Mouse (Mus musculus): ENCODE data around the gene Ptpn11.

Ptpn11 gene

GRCm38 (mm10) chr5:121126051-121126450, 65.1 kb downstream of the Ptpn11 start:
- no peak for DNase-seq (ENCODE audit: low read depth, low spot score)

DNA sequence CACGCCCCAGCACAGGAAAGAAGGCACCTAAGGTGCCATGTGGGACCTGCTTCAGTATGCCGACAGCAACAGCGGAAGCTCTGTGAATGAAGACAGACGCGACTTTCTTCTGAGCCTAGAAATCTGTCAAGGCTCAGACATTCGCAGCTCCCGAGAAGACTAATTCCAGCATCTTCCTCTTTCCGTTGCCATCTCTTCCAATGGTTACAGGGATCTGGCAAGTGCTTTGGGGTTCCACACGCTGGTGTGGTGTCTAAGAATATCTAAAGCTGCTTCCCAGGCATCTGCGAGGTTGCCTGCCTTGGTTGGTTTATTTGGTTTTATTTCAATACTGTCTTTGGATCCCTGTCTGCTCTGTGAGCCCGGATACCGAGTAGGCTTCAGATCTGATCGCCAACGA, 65.6 kb downstream of the Ptpn11 start:
- DNase-seq (ENCODE audit: low read depth, low spot score) = no peak

GRCm38 (mm10) chr5:121124208-121125185, 66.7 kb downstream of the Ptpn11 start:
- DNase-seq (ENCODE audit: low read depth, low spot score) = no peak

GRCm38 (mm10) chr5:121123399-121123798, 67.8 kb downstream of the Ptpn11 start:
- DNase-seq (ENCODE audit: low read depth, low spot score) = no peak

DNA sequence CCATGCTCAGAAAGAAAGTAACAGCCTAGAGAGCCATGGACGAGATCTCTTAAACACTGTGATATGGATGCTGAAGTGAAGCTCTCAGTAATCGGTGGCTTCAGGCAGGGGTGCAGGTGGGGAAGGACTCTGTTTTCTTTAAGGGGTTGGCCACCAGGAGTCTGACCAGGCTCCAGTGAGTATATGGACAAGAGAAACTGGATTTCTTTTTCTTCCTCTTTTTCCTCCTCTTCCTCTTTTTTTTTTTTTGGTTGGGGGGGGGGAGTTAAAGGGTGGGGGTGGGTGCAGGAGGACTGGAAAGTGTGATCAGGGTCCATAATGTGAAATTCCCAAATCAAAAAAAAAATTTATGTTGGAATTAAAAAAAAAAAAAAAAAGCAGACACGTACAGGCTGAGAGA, 68.6 kb downstream of the Ptpn11 start:
- no peak for DNase-seq (ENCODE audit: low read depth, low spot score)

- no peak for DNase-seq (ENCODE audit: low read depth, low spot score)
Measured at GRCm38 (mm10) chr5:121122036-121122435, 69.2 kb downstream of the Ptpn11 start.

- DNase-seq (ENCODE audit: low read depth, low spot score) = no peak
Measured at GRCm38 (mm10) chr5:121119331-121120034, 71.7 kb downstream of the Ptpn11 start.

DNA sequence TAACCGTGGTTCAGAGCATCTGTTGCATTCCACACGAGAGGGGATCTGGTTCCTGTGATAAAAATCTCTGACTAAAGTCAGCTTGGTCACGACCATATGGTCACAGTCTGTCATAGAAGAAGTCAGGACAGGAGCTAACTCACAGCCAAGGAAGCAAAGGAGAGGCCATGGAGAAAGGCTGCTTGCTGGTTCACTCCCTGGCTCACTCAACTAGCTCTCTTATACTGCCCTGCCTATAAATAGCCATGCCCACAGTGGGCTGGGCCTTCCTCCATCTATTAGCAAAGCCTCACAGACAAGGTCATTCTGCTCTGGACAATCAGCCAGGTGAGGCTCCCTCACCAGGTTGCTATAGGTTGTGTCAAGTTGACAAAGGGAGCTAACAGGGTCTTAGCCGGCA, 72.9 kb downstream of the Ptpn11 start:
- no peak for DNase-seq (ENCODE audit: low read depth, low spot score)

GRCm38 (mm10) chr5:121116941-121117340, 74.3 kb downstream of the Ptpn11 start:
- no peak for DNase-seq (ENCODE audit: low read depth, low spot score)

DNA sequence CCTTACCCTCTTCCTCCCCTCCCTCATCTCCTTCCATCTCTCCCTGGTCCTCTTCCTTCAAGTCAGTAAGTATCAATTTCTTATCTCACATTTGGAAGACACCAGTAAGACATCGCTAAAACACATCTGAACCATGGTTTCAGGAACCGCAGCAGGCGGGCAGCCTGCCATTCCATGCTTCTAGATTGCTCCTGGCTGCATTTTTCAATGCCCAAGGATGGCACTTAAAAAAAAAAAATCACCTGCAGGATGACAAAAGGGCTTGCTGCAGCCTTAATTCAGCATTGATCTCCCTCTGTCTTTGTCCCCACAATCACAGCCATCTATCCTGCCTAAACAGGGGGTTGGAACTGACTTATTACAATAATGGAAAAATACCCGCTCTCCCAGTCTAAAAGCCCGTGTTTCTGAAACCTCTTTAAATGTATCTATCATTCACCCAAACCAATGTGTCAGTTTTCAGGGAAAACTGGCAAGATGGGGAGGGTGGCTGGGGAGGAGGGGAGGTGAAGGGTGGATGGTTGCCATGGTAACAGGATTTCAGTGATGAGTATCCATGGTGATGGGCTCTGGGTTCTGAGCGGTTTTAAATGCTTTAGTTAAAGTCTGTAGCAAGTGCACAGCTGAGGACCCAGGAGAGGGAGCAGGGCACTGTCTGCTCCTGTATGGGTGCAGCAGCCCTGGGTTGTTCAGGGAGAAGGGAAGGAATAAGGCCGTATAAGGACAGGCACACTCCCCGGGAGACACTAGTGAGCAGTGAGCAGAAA, 75.6 kb downstream of the Ptpn11 start:
- DNase-seq (ENCODE audit: low read depth, low spot score) = no peak

- no peak for DNase-seq (ENCODE audit: low read depth, low spot score)
Measured at GRCm38 (mm10) chr5:121114151-121114550, 77.0 kb downstream of the Ptpn11 start.

DNA sequence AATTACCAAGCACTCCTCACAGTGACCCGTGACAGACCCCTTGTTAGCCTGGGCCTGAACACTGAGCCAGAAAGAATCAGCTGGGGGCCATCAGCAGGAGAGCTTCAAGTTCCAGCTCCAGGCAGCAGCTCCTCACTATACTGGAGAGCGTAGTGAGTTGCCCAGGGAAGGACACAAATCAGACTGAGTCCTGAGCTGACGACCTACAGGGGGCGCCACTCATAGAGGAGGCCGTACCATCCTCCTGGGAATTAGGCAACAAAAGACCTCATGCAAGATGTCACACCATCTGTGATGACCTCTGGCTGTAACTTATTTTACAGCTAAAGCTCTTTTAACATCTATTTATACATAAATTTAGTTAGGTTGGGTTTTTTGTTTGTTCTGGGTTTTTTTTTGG, 78.8 kb downstream of the Ptpn11 start:
- no peak for DNase-seq (ENCODE audit: low read depth, low spot score)

- no peak for DNase-seq (ENCODE audit: low read depth, low spot score)
Measured at GRCm38 (mm10) chr5:121111106-121111915, 79.9 kb downstream of the Ptpn11 start.

- no peak for DNase-seq (ENCODE audit: low read depth, low spot score)
Measured at GRCm38 (mm10) chr5:121109185-121109584, 82.0 kb downstream of the Ptpn11 start.

DNA sequence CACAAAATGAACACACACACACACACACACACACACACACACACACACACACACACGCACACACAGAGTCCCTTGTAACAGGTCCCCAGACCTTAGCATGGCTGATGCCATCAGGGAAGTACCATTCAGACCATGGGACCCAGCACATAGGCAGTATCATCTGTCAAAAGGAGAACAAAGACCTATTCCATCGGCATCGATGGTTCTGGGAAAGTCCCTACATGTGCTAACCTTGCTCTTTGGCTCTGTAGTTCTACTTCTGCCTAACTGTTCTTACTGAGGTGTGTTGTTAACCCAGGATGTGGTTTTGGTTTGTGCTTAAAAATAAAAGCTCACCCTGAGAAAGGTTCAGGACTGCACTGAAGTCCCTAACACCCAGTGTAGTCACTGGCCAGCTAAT, 84.3 kb downstream of the Ptpn11 start:
- no peak for DNase-seq (ENCODE audit: low read depth, low spot score)

- no peak for DNase-seq (ENCODE audit: low read depth, low spot score)
Measured at GRCm38 (mm10) chr5:121100886-121101580, 90.2 kb downstream of the Ptpn11 start.

DNA sequence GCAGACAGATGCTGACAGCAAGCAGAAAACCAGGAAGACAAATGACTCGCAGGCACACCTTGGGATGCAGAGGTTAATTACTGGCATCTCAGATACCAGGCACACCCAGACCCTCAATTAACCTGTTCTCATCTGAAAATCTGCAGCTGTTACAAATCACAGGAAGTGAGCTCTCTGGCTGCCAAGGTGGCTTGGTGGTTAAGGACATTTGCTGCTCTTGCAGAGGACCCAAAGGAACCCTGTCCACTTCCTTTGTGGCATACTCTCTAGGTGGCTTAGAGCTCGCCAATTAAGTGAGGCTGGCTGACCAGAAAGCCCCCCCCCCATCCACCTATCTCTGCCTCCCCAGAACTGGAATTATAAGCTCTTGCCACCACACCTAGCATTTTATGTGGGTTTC, 91.1 kb downstream of the Ptpn11 start:
- DNase-seq (ENCODE audit: low read depth, low spot score) = no peak

GRCm38 (mm10) chr5:121097970-121098369, 93.2 kb downstream of the Ptpn11 start:
- no peak for DNase-seq (ENCODE audit: low read depth, low spot score)

DNA sequence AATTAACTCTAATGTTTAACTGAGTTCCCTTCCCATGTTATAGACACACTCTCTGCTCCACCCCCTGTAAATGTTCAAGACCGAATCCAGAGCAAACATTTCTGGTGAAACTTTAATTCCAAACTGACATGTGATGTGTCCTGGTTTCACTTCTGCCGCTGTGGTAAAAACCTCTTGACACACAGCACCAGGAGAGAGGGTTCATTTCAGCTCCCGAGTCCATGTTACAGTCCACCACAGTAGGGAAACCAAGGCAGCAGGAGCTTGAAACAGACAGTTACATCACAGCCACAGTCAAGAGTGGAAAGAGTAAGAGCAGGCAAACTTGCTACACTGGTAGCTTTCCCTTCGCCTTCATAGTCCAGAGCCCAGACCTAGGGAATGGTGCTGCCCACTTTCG, 94.5 kb downstream of the Ptpn11 start:
- no peak for DNase-seq (ENCODE audit: low read depth, low spot score)

- no peak for DNase-seq (ENCODE audit: low read depth, low spot score)
Measured at GRCm38 (mm10) chr5:121093281-121093680, 97.9 kb downstream of the Ptpn11 start.

DNA sequence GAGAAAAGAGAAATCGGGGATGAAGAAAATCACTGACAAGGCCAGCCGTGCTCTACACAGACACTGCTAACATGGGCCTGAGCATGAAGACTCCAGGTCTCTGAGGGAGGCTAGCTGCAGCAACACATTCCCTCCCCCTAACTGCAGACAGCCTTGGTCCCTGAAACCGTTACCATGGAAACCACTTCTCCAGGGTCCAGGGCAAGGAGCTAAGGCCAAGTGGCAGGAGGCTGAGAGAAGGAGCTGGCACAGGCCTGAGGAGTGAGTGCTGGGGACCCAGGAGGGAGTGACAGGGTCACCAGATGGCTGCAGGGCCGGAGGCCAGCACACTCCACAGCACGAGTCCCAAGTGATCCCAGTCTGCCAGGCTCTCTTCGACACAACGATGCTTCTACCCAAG, 101.5 kb downstream of the Ptpn11 start:
- no peak for DNase-seq (ENCODE audit: low read depth, low spot score)

Measured in forelimb bud, embryonic 11.5 days (tissue).